15 mouse cellular contexts compared by ENCODE assay signal in the genomic region with DNA sequence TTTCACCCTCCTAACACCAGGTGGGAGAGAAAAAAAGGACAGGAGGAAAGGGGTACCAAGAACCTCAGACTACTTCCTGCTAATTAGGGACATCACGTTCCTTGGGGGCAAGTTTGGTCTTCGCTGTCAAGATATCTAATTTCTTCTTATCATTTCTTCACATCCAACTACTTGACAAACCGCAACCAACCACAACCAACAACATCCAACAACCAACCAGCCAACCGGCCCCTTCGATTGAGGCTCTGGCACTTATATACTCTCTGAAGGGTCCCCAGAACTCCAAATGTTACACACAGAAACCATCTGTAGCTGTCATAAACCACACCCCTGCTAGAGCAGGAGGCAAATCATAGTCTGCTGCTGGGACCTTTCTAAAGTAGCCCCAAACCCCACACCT.
DNase-seq lines count a peak whose midpoint lies in the region; ATAC-seq and TF ChIP-seq lines count a peak whose summit lies in the region.
"Had no signal": no experiment of that assay in that cellular context is flagged by ENCODE, and none has a peak within 500 bp of the region (broad histone marks: within the 10 kb centered on the region; RNA-seq: fewer than 3 reads in every experiment).

No protein-coding gene starts in this region.

- no peak for TF ChIP-seq POLR2A in thymus, adult 2 months (IDR thresholded peaks at IDR 0.05; ENCODE audit: control insufficient read depth, extremely low read depth, insufficient read depth, low read length, poor library complexity)

- H3K4me1 ChIP-seq in forebrain, embryonic 10.5 days: peaks cover 8% of the 10 kb centered on the region
- H3K4me1 ChIP-seq in forebrain, embryonic 14.5 days (ENCODE audit: control insufficient read depth, insufficient read depth, low read length): no peaks in the 10 kb centered on the region
- H3K4me1 ChIP-seq in thymus, adult 2 months (replicated peaks; ENCODE audit: control insufficient read depth, insufficient read depth, low read length): peaks cover 18% of the 10 kb centered on the region
- H3K4me1 ChIP-seq in stomach, postnatal 0 days (replicated peaks; ENCODE audit: control insufficient read depth, insufficient read depth): no peaks in the 10 kb centered on the region
- H3K4me1 ChIP-seq: embryonic facial prominence, embryonic 13.5 days; heart, embryonic 10.5 days; limb, embryonic 13.5 days had no signal

- DNase-seq in forebrain, embryonic 10.5 days (ENCODE audit: extremely low spot score, low spot score): no peak
- DNase-seq in forebrain, embryonic 14.5 days (ENCODE audit: low spot score): no peak
- no peak for DNase-seq in thymus, adult 2 months
- no peak for DNase-seq in thymus, adult 18-20 months
- no peak for DNase-seq in gastrocnemius, postnatal 36 days
- DNase-seq in stomach, postnatal 0 days (ENCODE audit: low spot score): no peak
- DNase-seq in cerebellum, adult 8-10 months: no peak
- DNase-seq: cerebellum, postnatal 14 days; kidney, adult 11 months; lung, postnatal 10 days had no signal

- H3K9ac ChIP-seq in forebrain, embryonic 14.5 days (ENCODE audit: low read length): no peak overlapping the region
- H3K9ac ChIP-seq in stomach, postnatal 0 days (ENCODE audit: low read length): no peak overlapping the region
- H3K9ac ChIP-seq: embryonic facial prominence, embryonic 13.5 days; forebrain, embryonic 12.5 days; limb, embryonic 13.5 days had no signal

- H3K36me3 ChIP-seq in forebrain, embryonic 10.5 days (replicated peaks): no peaks in the 10 kb centered on the region
- H3K36me3 ChIP-seq in forebrain, embryonic 14.5 days (ENCODE audit: control insufficient read depth, insufficient read depth, low read length): no peaks in the 10 kb centered on the region
- H3K36me3 ChIP-seq in thymus, adult 2 months (ENCODE audit: control insufficient read depth, insufficient read depth, low read length): no peaks in the 10 kb centered on the region
- H3K36me3 ChIP-seq in stomach, postnatal 0 days (ENCODE audit: control insufficient read depth, insufficient read depth, low read length): no peaks in the 10 kb centered on the region
- H3K36me3 ChIP-seq: embryonic facial prominence, embryonic 13.5 days; forebrain, embryonic 12.5 days; heart, embryonic 10.5 days; limb, embryonic 13.5 days had no signal

- no peak overlapping the region for H3K4me3 ChIP-seq in forebrain, embryonic 10.5 days
- no peak overlapping the region for H3K4me3 ChIP-seq in forebrain, embryonic 14.5 days (ENCODE audit: low read depth, low read length)
- no peak overlapping the region for H3K4me3 ChIP-seq in thymus, adult 2 months (ENCODE audit: control insufficient read depth, insufficient read depth, low read length)
- H3K4me3 ChIP-seq in stomach, postnatal 0 days (ENCODE audit: low read depth, low read length): no peak overlapping the region
- H3K4me3 ChIP-seq: embryonic facial prominence, embryonic 13.5 days; forebrain, embryonic 12.5 days; heart, embryonic 10.5 days; limb, embryonic 13.5 days had no signal

- TF ChIP-seq CTCF in thymus, adult 2 months (IDR thresholded peaks at IDR 0.05; ENCODE audit: borderline replicate concordance, control insufficient read depth, extremely low read depth, insufficient read depth, low read length, poor library complexity): no peak
- no peak for TF ChIP-seq CTCF in stomach, postnatal 0 days (IDR thresholded peaks at IDR 0.05; ENCODE audit: low read depth)

- H3K27me3 ChIP-seq in forebrain, embryonic 10.5 days (ENCODE audit: poor library complexity, severe bottlenecking): no peaks in the 10 kb centered on the region
- H3K27me3 ChIP-seq in forebrain, embryonic 14.5 days (replicated peaks; ENCODE audit: control insufficient read depth, insufficient read depth, low read length): no peaks in the 10 kb centered on the region
- no peaks in the 10 kb centered on the region for H3K27me3 ChIP-seq in thymus, adult 2 months (ENCODE audit: control insufficient read depth, insufficient read depth, low read length)
- no peaks in the 10 kb centered on the region for H3K27me3 ChIP-seq in stomach, postnatal 0 days (ENCODE audit: control insufficient read depth, insufficient read depth, low read length)
- H3K27me3 ChIP-seq: embryonic facial prominence, embryonic 13.5 days; forebrain, embryonic 12.5 days; limb, embryonic 13.5 days had no signal

- peak overlapping the region; percentile 0; the same call in 1 of the 2 replicates for H3K27ac ChIP-seq in forebrain, embryonic 10.5 days
- H3K27ac ChIP-seq in forebrain, embryonic 14.5 days (ENCODE audit: low read depth, low read length): no peak overlapping the region
- peak overlapping the region; percentile 35 for H3K27ac ChIP-seq in thymus, adult 2 months (ENCODE audit: control insufficient read depth, insufficient read depth, low read length)
- no peak overlapping the region for H3K27ac ChIP-seq in stomach, postnatal 0 days (replicated peaks)
- H3K27ac ChIP-seq: embryonic facial prominence, embryonic 13.5 days; forebrain, embryonic 12.5 days; heart, embryonic 10.5 days; limb, embryonic 13.5 days had no signal

- ATAC-seq in forebrain, embryonic 14.5 days: no peak
- peak; percentile 72 for ATAC-seq in megakaryocyte-erythroid progenitor cell, adult 5-6 weeks (replicated peaks; ENCODE audit: low FRiP score, low TSS enrichment, poor library complexity, severe bottlenecking)
- no peak for ATAC-seq in stomach, postnatal 0 days (ENCODE audit: low FRiP score, low TSS enrichment)

- no peaks in the 10 kb centered on the region for H3K9me3 ChIP-seq in forebrain, embryonic 10.5 days
- H3K9me3 ChIP-seq in forebrain, embryonic 14.5 days (replicated peaks; ENCODE audit: control insufficient read depth, low read length): no peaks in the 10 kb centered on the region
- no peaks in the 10 kb centered on the region for H3K9me3 ChIP-seq in stomach, postnatal 0 days (ENCODE audit: control insufficient read depth, low read length)
- H3K9me3 ChIP-seq: embryonic facial prominence, embryonic 13.5 days; forebrain, embryonic 12.5 days; heart, embryonic 10.5 days; limb, embryonic 13.5 days had no signal

- intact Hi-C loops in gastrocnemius, postnatal 36 days (cut with DNase I): no loop called here

- WGBS in forebrain, embryonic 10.5 days: 91% methylated on average over 5 of the region's 5 CpGs
- 95% methylated on average over 5 of the region's 5 CpGs for WGBS in forebrain, embryonic 14.5 days
- 5% methylated on average over 5 of the region's 5 CpGs for WGBS in thymus, adult 2 months
- 80% methylated on average over 5 of the region's 5 CpGs for WGBS in stomach, postnatal 0 days

- H3K4me2 ChIP-seq in forebrain, embryonic 14.5 days (ENCODE audit: low read length): no peak overlapping the region
- H3K4me2 ChIP-seq in stomach, postnatal 0 days (replicated peaks; ENCODE audit: low read depth): no peak overlapping the region
- H3K4me2 ChIP-seq: embryonic facial prominence, embryonic 13.5 days; forebrain, embryonic 12.5 days; limb, embryonic 13.5 days had no signal

- no peak for TF ChIP-seq EP300 in stomach, postnatal 0 days (optimal IDR thresholded peaks at IDR 0.05)

Comparison
In these comparisons a context has a peak if more than half of its experiments do, and no peak if none do; other contexts are left out.
1. H3K27ac ChIP-seq: peak in forebrain, embryonic 10.5 days (single experiment) and thymus, adult 2 months (single experiment); none in forebrain, embryonic 14.5 days (single experiment) and stomach, postnatal 0 days (single experiment).